In the genomic region with DNA sequence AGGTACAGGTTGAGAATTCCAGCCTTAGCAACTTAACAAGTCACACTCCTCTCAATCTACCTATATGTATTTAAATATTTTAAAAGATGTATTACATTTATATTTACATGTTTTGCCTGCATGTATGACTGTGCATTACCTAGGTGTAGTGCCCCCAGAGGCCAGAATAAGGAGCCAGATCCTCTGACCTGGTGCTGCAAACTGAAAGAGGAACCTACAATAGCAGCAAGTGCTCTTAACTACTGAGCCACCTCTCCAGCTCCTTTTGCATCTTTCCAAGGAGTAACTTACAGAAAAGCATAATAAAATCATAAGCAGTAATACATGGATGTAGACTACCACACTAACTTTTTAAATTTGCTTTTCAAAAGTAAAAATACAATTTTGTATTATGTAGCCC, we compare ENCODE assay signal across 8 mouse cellular contexts. TPM values are rescaled to one million over a fixed set of nuclear protein-coding genes. Genes with fewer than 3 reads are reported as not detected.
DNase-seq lines count a peak whose midpoint lies in the region; ATAC-seq and TF ChIP-seq lines count a peak whose summit lies in the region.

No protein-coding gene starts in this region.

- peak; percentile 63 for TF ChIP-seq CTCF in intestine, postnatal 0 days (IDR thresholded peaks at IDR 0.05; ENCODE audit: low read depth)

- H3K9me3 ChIP-seq in kidney, embryonic 14.5 days (ENCODE audit: control insufficient read depth, low read length): no peaks in the 10 kb centered on the region
- H3K9me3 ChIP-seq in intestine, postnatal 0 days (ENCODE audit: control insufficient read depth): no peaks in the 10 kb centered on the region
- no peaks in the 10 kb centered on the region for H3K9me3 ChIP-seq in midbrain, embryonic 13.5 days

- peaks cover 10% of the 10 kb centered on the region; the same call in 1 of the 2 replicates for H3K4me1 ChIP-seq in kidney, embryonic 14.5 days (ENCODE audit: control insufficient read depth, insufficient read depth, low read length)
- H3K4me1 ChIP-seq in intestine, postnatal 0 days (replicated peaks; ENCODE audit: control insufficient read depth, insufficient read depth, low read length): no peaks in the 10 kb centered on the region
- H3K4me1 ChIP-seq in midbrain, embryonic 13.5 days (replicated peaks): peaks cover 29% of the 10 kb centered on the region

- DNase-seq in kidney, postnatal 10 days: no peak
- peak; percentile 42 for DNase-seq in c-Kit-positive CD71-positive TER-119-positive erythroid progenitor cells, embryonic 14.5 days (ENCODE audit: low spot score)
- DNase-seq in thymus, postnatal 4 days: peak; percentile 58
- no peak for DNase-seq in right cerebral cortex, postnatal 25 days
- DNase-seq in left cerebral cortex, postnatal 36 days (ENCODE audit: low spot score in 2 of 2): no peak

- peak overlapping the region; percentile 40; the same call in 1 of the 2 replicates for H3K9ac ChIP-seq in kidney, embryonic 14.5 days (ENCODE audit: low read depth, low read length)
- H3K9ac ChIP-seq in intestine, postnatal 0 days (ENCODE audit: low read depth, low read length): no peak overlapping the region
- peak overlapping the region; percentile 56; the same call in 1 of the 2 replicates for H3K9ac ChIP-seq in midbrain, embryonic 13.5 days (replicated peaks)

- ATAC-seq in kidney, embryonic 14.5 days (ENCODE audit: low FRiP score, low TSS enrichment): no peak
- ATAC-seq in intestine, postnatal 0 days: no peak
- ATAC-seq in midbrain, embryonic 13.5 days: no peak

- H3K27ac ChIP-seq in kidney, embryonic 14.5 days (ENCODE audit: low read depth, low read length): no peak overlapping the region
- peak overlapping the region; percentile 73 for H3K27ac ChIP-seq in intestine, postnatal 0 days (ENCODE audit: low read depth, low read length)
- H3K27ac ChIP-seq in midbrain, embryonic 13.5 days: no peak overlapping the region

- no peaks in the 10 kb centered on the region for H3K27me3 ChIP-seq in kidney, embryonic 14.5 days (ENCODE audit: control insufficient read depth, insufficient read depth, low read length)
- H3K27me3 ChIP-seq in intestine, postnatal 0 days (replicated peaks; ENCODE audit: control insufficient read depth, insufficient read depth, low read length): no peaks in the 10 kb centered on the region
- no peaks in the 10 kb centered on the region for H3K27me3 ChIP-seq in midbrain, embryonic 13.5 days

- H3K4me2 ChIP-seq in kidney, embryonic 14.5 days (replicated peaks; ENCODE audit: low read depth, low read length): peak overlapping the region; percentile 45; the same call in 1 of the 2 replicates
- H3K4me2 ChIP-seq in intestine, postnatal 0 days (replicated peaks; ENCODE audit: low read depth): peak overlapping the region; percentile 76
- peak overlapping the region; percentile 50 for H3K4me2 ChIP-seq in midbrain, embryonic 13.5 days (replicated peaks)

- intact Hi-C loops in left cerebral cortex, postnatal 36 days (cut with DNase I): loop anchor here (10.0 kb wide), 1 partner anchor 1006 kb away; no protein-coding TSS in a partner anchor

- H3K4me3 ChIP-seq in kidney, embryonic 14.5 days (ENCODE audit: low read length): no peak overlapping the region
- H3K4me3 ChIP-seq in intestine, postnatal 0 days (ENCODE audit: low read depth, low read length): peak overlapping the region; percentile 75
- peak overlapping the region; percentile 83 for H3K4me3 ChIP-seq in midbrain, embryonic 13.5 days (replicated peaks)

- peaks cover 2% of the 10 kb centered on the region; the same call in 1 of the 2 replicates for H3K36me3 ChIP-seq in kidney, embryonic 14.5 days (ENCODE audit: control insufficient read depth, insufficient read depth, low read length)
- no peaks in the 10 kb centered on the region; the same call in 1 of the 2 replicates for H3K36me3 ChIP-seq in intestine, postnatal 0 days (ENCODE audit: control insufficient read depth, insufficient read depth)
- no peaks in the 10 kb centered on the region for H3K36me3 ChIP-seq in midbrain, embryonic 13.5 days

RNA-seq across cellular contexts. Expression of gene Wrnip1, which starts 1.0 kb away (rescaled TPM):
- 14.1 and 19.0 TPM in 2 replicates for polyA plus RNA-seq in kidney, embryonic 14.5 days (2014; fragmentation: Nextera tagmentation; extraction: Ambion mirVana)
- polyA plus RNA-seq in intestine, postnatal 0 days (2015; fragmentation: Nextera tagmentation; extraction: Ambion mirVana): 14.5 and 15.6 TPM in 2 replicates
- polyA plus RNA-seq in midbrain, embryonic 13.5 days (2015; fragmentation: Nextera tagmentation; extraction: Ambion mirVana): 20.9 and 28.1 TPM in 2 replicates
- total RNA-seq in left cerebral cortex, postnatal 36 days (2021): 10 to 100 TPM; 58.2 to 64.2 TPM

RNA-seq across cellular contexts. Expression of gene D930007J09Rik, which starts 1.8 kb away (rescaled TPM):
- not detected in 2 replicates for polyA plus RNA-seq in kidney, embryonic 14.5 days (2014; fragmentation: Nextera tagmentation; extraction: Ambion mirVana)
- polyA plus RNA-seq in intestine, postnatal 0 days (2015; fragmentation: Nextera tagmentation; extraction: Ambion mirVana): not detected in 2 replicates
- polyA plus RNA-seq in midbrain, embryonic 13.5 days (2015; fragmentation: Nextera tagmentation; extraction: Ambion mirVana): not detected in 2 replicates
- under 1 TPM in 1 of 2 experiments, not detected in 1; 0.99 TPM for total RNA-seq in left cerebral cortex, postnatal 36 days (2021)

RNA-seq across cellular contexts. Expression of gene Mylk4, which starts 17.1 kb away (rescaled TPM):
- polyA plus RNA-seq in kidney, embryonic 14.5 days (2014; fragmentation: Nextera tagmentation; extraction: Ambion mirVana): 0.14 TPM in 1 of 2 replicates, not detected in the other
- polyA plus RNA-seq in intestine, postnatal 0 days (2015; fragmentation: Nextera tagmentation; extraction: Ambion mirVana): not detected in 2 replicates
- 0.04 and 0.10 TPM in 2 replicates for polyA plus RNA-seq in midbrain, embryonic 13.5 days (2015; fragmentation: Nextera tagmentation; extraction: Ambion mirVana)
- under 1 TPM; 0.15 to 0.18 TPM for total RNA-seq in left cerebral cortex, postnatal 36 days (2021)

RNA-seq across cellular contexts. Expression of gene Serpinb1a, which starts 50.1 kb away (rescaled TPM):
- 6.6 and 7.9 TPM in 2 replicates for polyA plus RNA-seq in kidney, embryonic 14.5 days (2014; fragmentation: Nextera tagmentation; extraction: Ambion mirVana)
- polyA plus RNA-seq in intestine, postnatal 0 days (2015; fragmentation: Nextera tagmentation; extraction: Ambion mirVana): 598 and 670 TPM in 2 replicates
- 2.6 and 3.5 TPM in 2 replicates for polyA plus RNA-seq in midbrain, embryonic 13.5 days (2015; fragmentation: Nextera tagmentation; extraction: Ambion mirVana)
- total RNA-seq in left cerebral cortex, postnatal 36 days (2021): 1 to 10 TPM; 2.2 to 4.4 TPM

Comparison
In these comparisons a context has a peak if more than half of its experiments do, and no peak if none do; other contexts are left out.
1. DNase-seq: peak in c-Kit-positive CD71-positive TER-119-positive erythroid progenitor cells, embryonic 14.5 days (single experiment) and thymus, postnatal 4 days (single experiment); none in kidney, postnatal 10 days (single experiment), right cerebral cortex, postnatal 25 days (single experiment) and left cerebral cortex, postnatal 36 days (0 of 2).
2. Peak in every context shown above with its lines, with median percentiles within 50 percentile points of each other: H3K4me2 ChIP-seq.